In the genomic region with DNA sequence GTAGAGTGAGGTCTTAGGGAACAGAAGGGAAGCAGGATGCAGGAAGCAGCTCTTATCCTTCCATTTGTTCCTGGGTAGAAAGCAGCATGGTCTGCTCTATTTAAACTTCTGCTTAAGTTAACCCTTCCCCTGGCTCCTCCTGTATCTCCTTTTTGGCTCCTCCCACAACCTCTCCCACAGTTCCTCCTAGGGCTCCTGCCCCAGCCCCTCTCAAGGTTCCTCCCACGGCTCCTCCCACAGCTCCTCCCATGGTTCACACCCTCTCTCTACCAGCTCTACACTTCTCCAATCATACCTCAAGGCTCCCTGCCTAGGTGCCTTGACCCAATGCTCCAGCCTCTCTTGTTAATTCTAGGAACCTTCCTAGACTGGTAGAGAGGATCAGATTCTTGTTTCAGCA, we compare ENCODE assay signal across 25 mouse cellular contexts.
DNase-seq lines count a peak whose midpoint lies in the region; ATAC-seq and TF ChIP-seq lines count a peak whose summit lies in the region.
"Had no signal": no experiment of that assay in that cellular context is flagged by ENCODE, and none has a peak within 500 bp of the region (broad histone marks: within the 10 kb centered on the region; RNA-seq: fewer than 3 reads in every experiment).

No protein-coding gene starts in this region.

- no peak for DNase-seq in kidney, postnatal 36 days
- DNase-seq in lung, postnatal 25 days (ENCODE audit: low spot score) = peak; percentile 4
- no peak for DNase-seq in lung, postnatal 10 days
- DNase-seq in A20 (ENCODE audit: low read depth, low spot score) (peak; percentile 25), ES-E14 (ENCODE audit: low read depth, low spot score) (peak; percentile 21)
- DNase-seq in limb, embryonic 10.5 days (ENCODE audit: low spot score) = no peak
- DNase-seq: adrenal gland, adult 8-10 months; adrenal gland, postnatal 25 days; cerebellum, adult 18-20 months; cerebellum, adult 9-10 months; cerebellum, postnatal 14 days; forebrain, postnatal 0 days; gastrocnemius, postnatal 25 days had no signal

- H3K36me3 ChIP-seq in kidney, embryonic 15.5 days = no peaks in the 10 kb centered on the region
- H3K36me3 ChIP-seq in ES-E14 (ENCODE audit: control insufficient read depth, insufficient read depth, low read length, poor library complexity, severe bottlenecking) = no peaks in the 10 kb centered on the region
- H3K36me3 ChIP-seq in limb, embryonic 10.5 days = no peaks in the 10 kb centered on the region
- H3K36me3 ChIP-seq: embryonic facial prominence, embryonic 12.5 days; embryonic facial prominence, embryonic 15.5 days; G1E; hindbrain, embryonic 12.5 days; hindbrain, embryonic 15.5 days had no signal

- H3K27me3 ChIP-seq in kidney, embryonic 15.5 days = peaks cover 10% of the 10 kb centered on the region
- H3K27me3 ChIP-seq in limb, embryonic 10.5 days (ENCODE audit: low read depth, poor library complexity, severe bottlenecking) = peaks cover 16% of the 10 kb centered on the region; the same call in 1 of the 2 replicates
- H3K27me3 ChIP-seq: embryonic facial prominence, embryonic 12.5 days; embryonic facial prominence, embryonic 15.5 days; hindbrain, embryonic 12.5 days; hindbrain, embryonic 15.5 days; Patski had no signal

- H3K9me3 ChIP-seq in kidney, embryonic 15.5 days (replicated peaks) = no peaks in the 10 kb centered on the region
- H3K9me3 ChIP-seq in ES-E14 (ENCODE audit: control insufficient read depth, insufficient read depth, low read depth, low read length) = no peaks in the 10 kb centered on the region
- H3K9me3 ChIP-seq in limb, embryonic 10.5 days (replicated peaks) = no peaks in the 10 kb centered on the region
- H3K9me3 ChIP-seq: embryonic facial prominence, embryonic 12.5 days; embryonic facial prominence, embryonic 15.5 days; hindbrain, embryonic 12.5 days; hindbrain, embryonic 15.5 days had no signal

- H3K4me1 ChIP-seq in kidney, embryonic 15.5 days = no peaks in the 10 kb centered on the region
- no peaks in the 10 kb centered on the region; a peak in 1 of 4 replicates for H3K4me1 ChIP-seq in ES-E14 (ENCODE audit: control insufficient read depth in 2 of 2, insufficient read depth in 2 of 2, low read length in 2 of 2, poor library complexity in 1 of 2)
- peaks cover 11% of the 10 kb centered on the region for H3K4me1 ChIP-seq in limb, embryonic 10.5 days
- H3K4me1 ChIP-seq: embryonic facial prominence, embryonic 15.5 days had no signal

- WGBS in kidney, embryonic 15.5 days = 57% methylated on average over 1 of the region's 1 CpGs
- 44% methylated on average over 1 of the region's 1 CpGs for WGBS in limb, embryonic 10.5 days

- H3K4me3 ChIP-seq in kidney, embryonic 15.5 days (replicated peaks) = no peak overlapping the region
- H3K4me3 ChIP-seq in ES-E14 (ENCODE audit: insufficient read depth in 1 of 2, low read depth in 1 of 2, low read length in 2 of 2, poor library complexity in 1 of 2, severe bottlenecking in 1 of 2) = no peak overlapping the region
- no peak overlapping the region for H3K4me3 ChIP-seq in limb, embryonic 10.5 days
- H3K4me3 ChIP-seq: embryonic facial prominence, embryonic 12.5 days; embryonic facial prominence, embryonic 15.5 days; hindbrain, embryonic 12.5 days; hindbrain, embryonic 15.5 days had no signal

- H3K4me2 ChIP-seq in kidney, embryonic 15.5 days = no peak overlapping the region
- H3K4me2 ChIP-seq: embryonic facial prominence, embryonic 12.5 days; embryonic facial prominence, embryonic 15.5 days; heart, embryonic 11.5 days; hindbrain, embryonic 12.5 days; hindbrain, embryonic 15.5 days had no signal

- no peak overlapping the region for H3K27ac ChIP-seq in kidney, embryonic 15.5 days
- no peak overlapping the region for H3K27ac ChIP-seq in ES-E14 (ENCODE audit: insufficient read depth, low read depth, low read length, poor library complexity, severe bottlenecking)
- no peak overlapping the region for H3K27ac ChIP-seq in limb, embryonic 10.5 days
- H3K27ac ChIP-seq: embryonic facial prominence, embryonic 12.5 days; embryonic facial prominence, embryonic 15.5 days; hindbrain, embryonic 12.5 days; hindbrain, embryonic 15.5 days had no signal

- peak; percentile 59; the same call in 1 of the 2 replicates for ATAC-seq in kidney, embryonic 15.5 days (replicated peaks; ENCODE audit: low FRiP score)
- no peak for ATAC-seq in monocyte, adult 5-6 weeks (replicated peaks; ENCODE audit: insufficient number of reproducible peaks, low FRiP score, low TSS enrichment, poor library complexity, severe bottlenecking)
- ATAC-seq: activated CD4-positive, CD25-positive, alpha-beta regulatory T cell, adult 4 months; CD4-positive, CD25-positive, alpha-beta regulatory T cell, adult 4 months; forebrain, embryonic 14.5 days; forebrain, postnatal 0 days; Patski had no signal

- no peak overlapping the region for H3K9ac ChIP-seq in kidney, embryonic 15.5 days
- no peak overlapping the region for H3K9ac ChIP-seq in ES-E14 (ENCODE audit: insufficient read depth, low read depth, low read length, poor library complexity, severe bottlenecking)
- H3K9ac ChIP-seq: embryonic facial prominence, embryonic 12.5 days; embryonic facial prominence, embryonic 15.5 days; forebrain, postnatal 0 days; hindbrain, embryonic 12.5 days; hindbrain, embryonic 15.5 days had no signal

- in situ Hi-C loops in ES-E14 (cut with MboI; ENCODE audit: low sequenced_read_pairs in 2 of 2, unreplicated experiment in 2 of 2) = no loop called here

TF ChIP-seq in ES-E14, 5 proteins besides CTCF, POLR2A, EP300 and RAD21:
- TF ChIP-seq CHD2 (IDR thresholded peaks at IDR 0.05; ENCODE audit: low read depth, low read length) (no peak), ZNF384 (IDR thresholded peaks at IDR 0.05; ENCODE audit: low read depth, low read length) (no peak), MAFK (IDR thresholded peaks at IDR 0.05; ENCODE audit: insufficient read depth, low read depth, low read length) (no peak), HCFC1 (IDR thresholded peaks at IDR 0.05; ENCODE audit: borderline replicate concordance, insufficient read depth, low read length) (no peak)

Comparison
In these comparisons a context has a peak if more than half of its experiments do, and no peak if none do; other contexts are left out.
1. DNase-seq: peak in lung, postnatal 25 days (single experiment), A20 (single experiment) and ES-E14 (single experiment); none in kidney, postnatal 36 days (0 of 2), lung, postnatal 10 days (single experiment) and limb, embryonic 10.5 days (single experiment).